Mouse (Mus musculus): ENCODE data around the gene Fam234b.

- no peak for TF ChIP-seq CTCF (IDR thresholded peaks at IDR 0.05; ENCODE audit: borderline replicate concordance, extremely low read depth, insufficient read depth, insufficient read length)
- no peak for TF ChIP-seq POLR2A (IDR thresholded peaks at IDR 0.05; ENCODE audit: borderline replicate concordance, extremely low read depth, insufficient read depth, insufficient read length, poor library complexity, severe bottlenecking)
Observed at GRCm38 (mm10) chr6:135196707-135197106, 1.1 kb upstream of the Fam234b start.
